Mouse (Mus musculus) cortical plate, adult 2 months (tissue): ENCODE measurements around the gene 4833439L19Rik.

ENCODE experiments used
- CTCF ChIP-seq: fragments of 200-500 bp; IDR thresholded peaks from 2 replicates; pipeline ENCODE4 v1.5.1; 2011; ENCODE audit warnings: mild to moderate bottlenecking, control low read depth, low read length; ENCODE audit not compliant: insufficient read depth; ENCODE audit errors: extremely low read depth
- POLR2A ChIP-seq: fragments of 200-500 bp; IDR thresholded peaks from 2 replicates; pipeline ENCODE4 v1.6.1; 2011; ENCODE audit warnings: mild to moderate bottlenecking, low read length, control low read depth; ENCODE audit not compliant: insufficient read depth; ENCODE audit errors: extremely low read depth

- TF ChIP-seq CTCF (no peak), POLR2A (no peak)
Observed at GRCm38 (mm10) chr13:54603501-54603900, 38.3 kb upstream of the 4833439L19Rik start.
